Mouse (Mus musculus) brain, embryonic 14.5 days (tissue): Measurements from ENCODE around the gene Trat1.

Source experiments
- CTCF ChIP-seq: fragments of 200-500 bp; IDR thresholded peaks from 2 replicates; pipeline ENCODE4 v1.5.1; 2012; ENCODE audit warnings: inconsistent platforms, mild to moderate bottlenecking, moderate library complexity, borderline replicate concordance; ENCODE audit not compliant: insufficient read depth, insufficient read length; ENCODE audit errors: extremely low read depth
- POLR2A ChIP-seq: fragments of 200-500 bp; IDR thresholded peaks from 2 replicates; pipeline ENCODE4 v1.6.1; 2012; ENCODE audit warnings: mild to moderate bottlenecking, inconsistent platforms, borderline replicate concordance; ENCODE audit not compliant: poor library complexity, insufficient read depth, insufficient read length, severe bottlenecking; ENCODE audit errors: extremely low read depth

- no peak for TF ChIP-seq CTCF
- TF ChIP-seq POLR2A = no peak
Observed at GRCm38 (mm10) chr16:48799470-48799869, 27.6 kb upstream of the Trat1 start.
